Mouse (Mus musculus) hindbrain, embryonic 10.5 days (tissue): ENCODE measurements around the gene Kbtbd8. TPM values are rescaled to one million over a fixed set of nuclear protein-coding genes. Genes with fewer than 3 reads are reported as not detected.

Experiments
- polyA plus RNA-seq: library from polyadenylated mRNA; unstranded; fragments of >200 nt; fragmentation: Nextera tagmentation; extraction: Ambion mirVana; gene quantifications from 2 replicates; pipeline ENCODE4 v1.2.1, GENCODE M21; 2016

Kbtbd8 gene
- polyA plus RNA-seq, 1 experiment from 2014 or later: 4.5 TPM

Other genes starting within 250 kb of the Kbtbd8 start
- gene Gm10234, start 204.9 kb downstream of the Kbtbd8 start, polyA plus RNA-seq: not detected in 2 replicates